Mouse (Mus musculus) liver, adult 2 months (tissue): ENCODE results near the gene Vmn1r228. TPM values are rescaled to one million over a fixed set of nuclear protein-coding genes. Genes with fewer than 3 reads are reported as not detected.

Experiments
- DNase-seq: peaks from one replicate; pipeline ENCODE4 v3.0.0-alpha.2; 2011; ENCODE audit warnings: low read depth, low spot score; ENCODE audit errors: extremely low read depth
- H3K27ac ChIP-seq: fragments of 200-500 bp; replicated peaks from 2 replicates; pipeline ENCODE4 v1.5.1; 2012; ENCODE audit warnings: low read depth, mild to moderate bottlenecking, control low read depth, inconsistent platforms, low read length; ENCODE audit not compliant: insufficient read depth
- H3K27me3 ChIP-seq: fragments of 200-500 bp; 2 replicates; pipeline ENCODE4 v1.6.1; 2012; ENCODE audit warnings: mild to moderate bottlenecking, moderate library complexity, low read length, inconsistent platforms; ENCODE audit not compliant: control insufficient read depth, insufficient read depth
- H3K36me3 ChIP-seq: fragments of 200-500 bp; 2 replicates; pipeline ENCODE4 v1.6.1; 2012; ENCODE audit warnings: low read length, inconsistent platforms; ENCODE audit not compliant: control insufficient read depth, insufficient read depth
- H3K4me1 ChIP-seq: fragments of 200-500 bp; 2 replicates; pipeline ENCODE4 v1.6.1; 2011; ENCODE audit warnings: low read length; ENCODE audit not compliant: control insufficient read depth, insufficient read depth
- H3K4me3 ChIP-seq: fragments of 200-500 bp; 2 replicates; pipeline ENCODE4 v1.5.1; 2011; ENCODE audit warnings: low read depth, mild to moderate bottlenecking, control low read depth, low read length, moderate library complexity; ENCODE audit not compliant: insufficient read depth
- H3K79me2 ChIP-seq: fragments of 200-500 bp; 2 replicates; pipeline ENCODE4 v1.6.1; 2012; ENCODE audit warnings: inconsistent platforms, mild to moderate bottlenecking, low read length, moderate library complexity; ENCODE audit not compliant: control insufficient read depth, insufficient read depth
- H3K9ac ChIP-seq: fragments of 200-500 bp; 2 replicates; pipeline ENCODE4 v1.6.1; 2012; ENCODE audit warnings: low read depth, mild to moderate bottlenecking, control low read depth, inconsistent platforms, low read length
- CTCF ChIP-seq: fragments of 200-500 bp; IDR thresholded peaks from 2 replicates; pipeline ENCODE4 v1.5.1; 2011; ENCODE audit warnings: low read depth, low read length, control low read depth
- POLR2A ChIP-seq: fragments of 200-500 bp; IDR thresholded peaks from 2 replicates; pipeline ENCODE4 v1.6.1; 2011; ENCODE audit warnings: low read length, control low read depth; ENCODE audit not compliant: insufficient read depth; ENCODE audit errors: extremely low read depth
- WGBS: fragments of 180-500 bp; shearing (Covaris S2); methylation state at CpG from one replicate; pipeline ENCODE4 v1.1.7; 2018; 5-methylcytosine and 5-hydroxymethylcytosine counted together
- polyA plus RNA-seq: library from polyadenylated mRNA; depleted of rRNA; stranded (reverse); fragments of >200 nt; gene quantifications from 2 replicates; pipeline ENCODE4 v1.2.3, GENCODE M21; 2012; rRNA removed
- total RNA-seq: library from RNA; depleted of rRNA; stranded (reverse); fragments of >200 nt; gene quantifications from 2 replicates; pipeline ENCODE4 v1.2.3, GENCODE M21; 2014; rRNA removed

The Vmn1r228 gene
- total RNA-seq: not detected in 2 replicates
- polyA plus RNA-seq: not detected in 2 replicates

DNA sequence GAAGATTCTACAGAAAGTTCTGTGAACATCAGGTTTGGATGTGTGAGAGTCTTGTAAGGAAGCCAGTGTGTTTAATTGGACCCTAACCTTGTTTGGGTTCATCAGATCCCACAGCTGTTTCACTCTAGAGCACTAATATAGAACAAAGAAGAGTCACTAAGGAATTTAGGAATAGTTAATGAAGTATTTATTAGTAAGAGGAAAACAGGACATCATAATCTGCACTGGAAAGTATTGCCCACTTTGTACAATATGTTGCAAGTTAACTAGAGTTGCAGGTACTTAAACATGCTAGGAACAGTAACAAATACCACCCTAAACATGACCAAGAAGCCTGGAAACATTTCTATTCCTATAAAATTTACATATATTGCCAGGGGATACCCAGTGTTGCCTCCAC is at the start of gene Vmn1r228:
Gene Vmn1r228, minus strand, starts transcription at position 101 of the 400 bp plus-strand sequence.
- H3K4me3 ChIP-seq: no peak within 1 kb of the TSS
- DNase-seq: no peak
- TF ChIP-seq POLR2A: no peak
- no peak for TF ChIP-seq CTCF
- no peaks in the 10 kb centered on the region for H3K4me1 ChIP-seq
- no peaks in the 10 kb centered on the region for H3K79me2 ChIP-seq
- H3K27me3 ChIP-seq: no peaks in the 10 kb centered on the region
- H3K27ac ChIP-seq: no peak within 1 kb of the TSS
- no peak within 1 kb of the TSS for H3K9ac ChIP-seq
- no peaks in the 10 kb centered on the region for H3K36me3 ChIP-seq

- Histone ChIP-seq H3K4me1 (no peaks in the 10 kb centered on the region), H3K4me3 (no peak within 1 kb of the TSS), H3K36me3 (no peaks in the 10 kb centered on the region), H3K9ac (no peak within 1 kb of the TSS), H3K27ac (no peak within 1 kb of the TSS), H3K79me2 (no peaks in the 10 kb centered on the region), H3K27me3 (no peaks in the 10 kb centered on the region)
- 48% methylated on average over 1 of the region's 1 CpGs for WGBS
- TF ChIP-seq POLR2A (no peak), CTCF (no peak)
- DNase-seq: no peak
Measured at GRCm38 (mm10) chr17:20811255-20811654, 25.3 kb upstream of the Vmn1r228 start, which contains the start of gene Vmn1r229. Gene Vmn1r229, plus strand, starts transcription at chr17:20811555.

GRCm38 (mm10) chr17:20729543-20729942 is 56.4 kb downstream of the Vmn1r228 start, which contains the start of gene Vmn1r227:
Gene Vmn1r227, plus strand, starts transcription at chr17:20729843.
- no peaks in the 10 kb centered on the region for H3K27me3 ChIP-seq
- TF ChIP-seq POLR2A (no peak), CTCF (no peak)
- H3K4me3 ChIP-seq: no peak within 1 kb of the TSS
- H3K79me2 ChIP-seq: no peaks in the 10 kb centered on the region
- no peaks in the 10 kb centered on the region for H3K36me3 ChIP-seq
- WGBS: 30% methylated on average over 1 of the region's 1 CpGs
- H3K4me1 ChIP-seq: no peaks in the 10 kb centered on the region
- no peak for DNase-seq
- no peak within 1 kb of the TSS for H3K9ac ChIP-seq
- no peak within 1 kb of the TSS for H3K27ac ChIP-seq

Other genes starting within 250 kb of the Vmn1r228 start
- not detected in 2 replicates for gene Vmn2r109, start 221.4 kb downstream of the Vmn1r228 start, total RNA-seq
- not detected in 2 replicates for gene Vmn2r109, start 221.4 kb downstream of the Vmn1r228 start, polyA plus RNA-seq
- not detected in 2 replicates for gene Vmn2r110, start 189.7 kb downstream of the Vmn1r228 start, total RNA-seq
- not detected in 2 replicates for gene Vmn2r110, start 189.7 kb downstream of the Vmn1r228 start, polyA plus RNA-seq
- not detected in 2 replicates for gene Fpr-rs3, start 161.3 kb downstream of the Vmn1r228 start, total RNA-seq
- not detected in 2 replicates for gene Fpr-rs3, start 161.3 kb downstream of the Vmn1r228 start, polyA plus RNA-seq
- gene Vmn1r226, start 103.3 kb downstream of the Vmn1r228 start, total RNA-seq: not detected in 2 replicates
- gene Vmn1r226, start 103.3 kb downstream of the Vmn1r228 start, polyA plus RNA-seq: not detected in 2 replicates
- not detected in 2 replicates for gene Vmn1r227, start 56.3 kb downstream of the Vmn1r228 start, total RNA-seq
- gene Vmn1r227, start 56.3 kb downstream of the Vmn1r228 start, polyA plus RNA-seq: not detected in 2 replicates
- not detected in 2 replicates for gene Vmn1r229, start 25.4 kb upstream of the Vmn1r228 start, total RNA-seq
- not detected in 2 replicates for gene Vmn1r229, start 25.4 kb upstream of the Vmn1r228 start, polyA plus RNA-seq
- gene Vmn1r230, start 54.3 kb upstream of the Vmn1r228 start, total RNA-seq: not detected in 2 replicates
- gene Vmn1r230, start 54.3 kb upstream of the Vmn1r228 start, polyA plus RNA-seq: not detected in 2 replicates
- not detected in 2 replicates for gene Vmn1r231, start 118.9 kb upstream of the Vmn1r228 start, total RNA-seq
- not detected in 2 replicates for gene Vmn1r231, start 118.9 kb upstream of the Vmn1r228 start, polyA plus RNA-seq
- not detected in 2 replicates for gene Vmn1r232, start 133.6 kb upstream of the Vmn1r228 start, total RNA-seq
- gene Vmn1r232, start 133.6 kb upstream of the Vmn1r228 start, polyA plus RNA-seq: not detected in 2 replicates
- 31.1 and 40.5 TPM in 2 replicates for gene Ppp2r1a, start 159.2 kb upstream of the Vmn1r228 start, total RNA-seq
- 62.9 and 70.2 TPM in 2 replicates for gene Ppp2r1a, start 159.2 kb upstream of the Vmn1r228 start, polyA plus RNA-seq
- gene Vmn1r233, start 210.3 kb upstream of the Vmn1r228 start, total RNA-seq: not detected in 2 replicates
- gene Vmn1r233, start 210.3 kb upstream of the Vmn1r228 start, polyA plus RNA-seq: not detected in 2 replicates
- 8.1 and 9.4 TPM in 2 replicates for gene Zfp160, start 222.7 kb upstream of the Vmn1r228 start, total RNA-seq
- 0.71 and 1.5 TPM in 2 replicates for gene Zfp160, start 222.7 kb upstream of the Vmn1r228 start, polyA plus RNA-seq